Mouse (Mus musculus): ENCODE results near the gene Dazap2.

The Dazap2 gene

DNA sequence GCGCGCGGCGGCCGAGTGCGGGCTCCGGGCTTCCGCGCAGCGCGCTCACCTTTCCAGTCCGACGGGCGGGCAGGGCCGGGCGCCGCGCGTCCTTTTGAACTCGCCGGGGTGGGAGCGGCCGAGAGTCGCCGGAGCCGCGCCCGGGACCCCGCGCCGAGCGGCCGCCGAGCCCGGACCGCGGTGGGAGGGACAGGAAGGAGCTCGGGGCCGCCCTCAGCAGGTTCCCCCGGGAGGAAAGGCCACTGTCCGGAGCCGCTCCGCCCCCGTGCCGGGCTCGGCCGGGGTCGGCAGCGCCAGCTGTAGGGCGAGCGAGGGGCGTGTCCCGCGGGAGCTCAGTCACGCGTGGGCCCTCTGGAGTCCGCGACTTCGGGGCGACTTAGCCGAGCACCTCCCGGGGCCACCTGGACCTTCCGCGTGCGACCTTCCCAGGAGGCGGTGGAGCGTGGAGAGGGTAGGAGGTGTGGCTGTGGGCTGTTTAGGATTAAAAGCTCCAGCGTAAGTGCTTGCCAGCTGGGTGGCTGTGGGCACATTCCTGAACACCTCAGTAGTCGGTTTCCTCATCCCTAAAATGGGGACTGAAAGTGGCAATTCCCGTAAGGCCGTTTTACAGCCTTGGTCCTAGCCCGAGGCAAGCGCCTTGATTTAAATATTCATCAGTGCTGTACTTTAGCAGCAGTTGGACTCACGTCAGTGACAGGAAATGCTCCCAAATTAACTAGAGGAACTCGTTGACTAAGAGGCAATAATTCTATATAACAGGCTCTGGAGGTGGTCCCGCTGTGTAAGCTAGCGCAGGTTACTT is 21.8 kb downstream of the Dazap2 start, which contains the start of gene Smagp:
TSS of gene Smagp (minus strand) at position 241 of the 802 bp plus-strand sequence.
- DNase-seq (ENCODE audit: low read depth, low spot score) = no peak

DNA sequence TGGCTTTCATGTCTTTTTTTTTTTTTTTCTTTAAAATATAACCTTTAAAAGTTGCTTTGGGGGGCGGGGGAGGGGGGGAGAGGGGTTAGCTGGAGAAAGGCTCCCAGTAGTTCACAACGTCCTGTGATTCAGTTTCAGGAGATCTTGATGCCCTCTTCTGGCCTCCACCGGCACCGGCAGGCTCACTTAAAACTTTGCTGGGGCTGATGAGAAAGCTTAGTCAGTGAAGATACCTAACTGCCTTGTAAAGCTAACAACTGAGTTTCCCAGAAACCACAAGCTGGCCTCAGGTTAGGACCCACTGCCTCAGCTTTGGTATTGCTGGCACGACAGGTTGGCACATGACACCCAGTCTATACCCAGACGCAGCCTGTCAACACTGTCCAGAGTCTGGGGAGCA is 22.5 kb downstream of the Dazap2 start:
- no peak for DNase-seq (ENCODE audit: low read depth, low spot score)

DNA sequence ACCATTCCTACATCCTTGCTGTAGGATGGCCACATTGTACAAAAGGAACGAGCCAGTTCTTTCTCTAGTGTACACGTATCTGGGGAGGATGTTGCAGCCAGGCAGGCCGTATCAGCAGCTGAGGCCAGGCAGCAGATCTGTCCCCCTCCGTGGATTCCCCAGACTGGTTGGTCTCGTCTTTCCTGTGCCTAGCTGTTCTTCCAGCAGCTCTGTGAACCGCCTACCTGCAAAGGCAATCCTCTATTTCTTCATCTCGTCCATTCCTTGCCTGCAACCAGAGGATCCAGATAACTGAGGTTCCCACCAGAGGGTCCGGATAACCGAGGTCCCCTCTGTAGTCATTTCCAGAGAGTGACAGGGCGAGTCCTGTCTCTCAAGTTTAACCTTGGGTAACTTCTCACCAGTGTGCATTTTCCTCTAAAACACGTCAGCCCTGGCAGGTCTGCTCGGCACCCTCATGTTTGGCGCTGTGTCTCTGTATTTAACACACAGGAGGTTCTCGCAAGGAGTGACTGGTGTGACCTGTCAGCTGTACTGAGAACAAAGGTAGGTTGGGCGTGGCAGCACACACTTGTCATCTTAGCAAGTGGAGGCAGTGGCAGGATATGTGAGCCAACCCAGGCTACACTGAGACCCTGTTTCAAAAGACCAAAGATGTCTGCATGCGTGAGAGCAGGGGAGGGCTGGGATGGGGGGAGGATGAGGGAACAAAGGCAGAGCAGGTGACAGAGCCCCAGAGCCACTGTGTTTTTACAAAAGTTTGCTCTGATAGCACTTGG is 25.0 kb downstream of the Dazap2 start:
- no peak for DNase-seq (ENCODE audit: low read depth, low spot score)

DNA sequence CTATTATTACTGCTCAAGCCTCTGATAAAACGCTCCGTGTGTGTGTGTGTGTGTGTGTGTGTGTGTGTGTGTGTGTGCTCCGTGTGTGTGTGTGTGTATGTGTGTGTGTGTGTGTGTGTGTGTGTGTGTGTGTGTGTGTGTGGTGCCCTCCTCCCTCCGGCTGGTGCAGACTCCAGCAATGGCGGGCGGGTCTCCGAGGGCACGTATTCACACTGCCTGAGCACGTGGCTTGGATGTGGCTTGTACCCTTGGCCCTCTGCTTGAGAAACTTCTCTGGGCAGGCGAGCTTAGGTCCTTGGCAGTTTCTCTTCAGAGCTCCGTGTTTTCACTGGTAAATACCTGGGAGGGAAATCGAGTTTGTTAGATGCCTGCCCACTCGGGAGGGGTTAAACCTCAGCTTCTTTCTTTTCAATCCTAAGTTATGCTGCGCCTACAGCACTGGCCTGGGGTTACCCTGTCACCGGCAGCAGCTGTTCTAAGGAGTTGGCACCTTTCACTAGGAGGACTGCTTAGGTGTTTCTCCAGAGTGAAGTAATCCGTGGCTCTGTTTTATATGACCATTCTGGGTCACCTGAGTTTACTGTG is 26.2 kb downstream of the Dazap2 start:
- no peak for DNase-seq (ENCODE audit: low read depth, low spot score)

DNA sequence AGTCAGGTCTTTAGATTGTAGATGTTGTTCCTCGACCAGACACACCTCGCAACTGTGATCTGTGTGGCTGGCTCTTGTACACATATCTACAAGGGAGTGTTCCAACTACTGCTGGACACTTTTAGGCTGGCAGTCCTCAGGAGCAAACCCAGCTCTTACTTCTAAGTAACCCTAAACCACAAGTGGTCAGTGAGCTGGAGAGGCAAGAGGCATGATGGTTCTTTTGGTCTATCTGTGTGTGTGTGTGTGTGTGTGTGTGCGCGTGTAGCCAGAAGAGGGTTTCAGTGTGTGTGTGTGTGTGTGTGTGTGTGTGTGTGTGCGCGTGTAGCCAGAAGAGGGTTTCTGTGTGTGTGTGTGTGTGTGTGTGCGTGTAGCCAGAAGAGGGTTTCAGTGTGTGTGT is 27.3 kb downstream of the Dazap2 start:
- peak; percentile 42 for DNase-seq (ENCODE audit: low read depth, low spot score)

DNA sequence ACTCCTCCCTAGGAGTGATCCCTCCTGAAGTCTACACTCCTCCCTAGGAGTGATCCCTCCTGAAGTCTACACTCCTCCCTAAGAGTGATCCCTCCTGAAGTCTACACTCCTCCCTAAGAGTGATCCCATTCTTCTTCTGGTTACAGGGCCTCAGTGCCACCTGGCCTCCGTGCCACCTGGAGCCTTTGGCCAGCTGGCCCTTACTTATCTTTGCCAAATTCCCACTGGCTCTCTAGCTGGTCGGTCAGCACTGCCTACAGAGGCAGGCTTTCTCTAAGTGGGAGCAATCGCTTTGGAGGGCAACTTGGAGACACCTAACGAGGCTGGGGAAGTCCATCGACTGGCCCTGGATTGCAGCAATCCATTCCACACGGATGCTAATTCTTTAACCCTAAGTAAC is 31.0 kb downstream of the Dazap2 start:
- no peak for DNase-seq (ENCODE audit: low read depth, low spot score)

DNA sequence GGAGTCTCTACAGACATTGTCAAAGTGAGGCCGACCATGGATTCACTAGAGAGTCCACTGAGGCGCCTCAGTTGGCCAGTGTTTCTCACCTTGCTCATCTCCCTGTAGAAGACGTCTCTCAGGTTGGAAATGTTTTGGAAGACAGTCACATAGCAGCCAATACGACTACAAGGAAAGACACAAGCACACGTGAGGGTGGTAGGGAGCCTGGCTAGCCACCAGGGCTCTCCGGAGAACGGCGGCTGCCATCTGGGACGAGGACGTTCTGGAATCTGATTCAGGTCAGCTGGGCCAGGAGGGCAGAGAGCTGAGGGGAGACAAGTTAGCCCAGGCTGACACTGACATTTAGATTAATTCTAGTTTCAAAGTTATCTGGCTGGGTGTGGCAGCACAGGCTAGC is 35.0 kb downstream of the Dazap2 start:
- DNase-seq (ENCODE audit: low read depth, low spot score) = no peak

DNA sequence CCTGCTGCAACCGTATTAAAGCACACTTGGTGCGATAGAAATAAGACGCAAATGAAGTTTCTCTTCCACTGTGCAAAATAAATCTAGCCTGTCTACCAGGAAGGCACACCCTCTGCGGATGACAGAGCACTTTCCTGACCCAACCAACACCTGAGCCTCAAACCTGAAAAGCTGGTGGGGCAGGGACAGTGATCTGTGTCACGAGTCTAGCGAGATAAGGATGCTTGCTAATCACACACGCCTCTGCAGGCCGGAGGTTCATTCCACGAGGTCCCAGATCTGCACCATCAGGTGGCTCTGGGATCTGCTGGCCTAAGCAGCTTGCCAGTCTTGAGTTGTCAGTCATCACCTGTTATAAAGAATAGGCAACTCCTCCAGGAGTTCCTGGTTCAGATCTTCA is 36.5 kb downstream of the Dazap2 start:
- no peak for DNase-seq (ENCODE audit: low read depth, low spot score)

DNA sequence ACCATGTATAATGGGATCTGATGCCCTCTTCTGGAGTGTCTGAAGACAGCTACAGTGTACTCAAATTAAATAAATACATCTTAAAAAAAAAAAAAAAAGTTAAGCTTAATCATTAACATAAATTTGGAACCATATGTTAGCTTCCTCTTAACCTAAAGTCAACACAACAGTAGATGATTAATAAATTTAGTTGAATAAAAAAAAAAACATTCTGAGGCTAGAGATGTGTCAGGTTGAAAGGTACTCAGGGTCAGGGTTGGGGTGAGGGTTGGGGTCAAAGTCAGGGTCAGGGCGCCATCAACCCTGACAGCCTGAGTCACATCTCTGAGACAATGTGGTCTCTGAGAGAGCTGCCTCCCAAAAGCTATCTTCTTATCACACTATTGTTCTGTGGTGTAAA is 39.1 kb downstream of the Dazap2 start:
- no peak for DNase-seq (ENCODE audit: low read depth, low spot score)

DNA sequence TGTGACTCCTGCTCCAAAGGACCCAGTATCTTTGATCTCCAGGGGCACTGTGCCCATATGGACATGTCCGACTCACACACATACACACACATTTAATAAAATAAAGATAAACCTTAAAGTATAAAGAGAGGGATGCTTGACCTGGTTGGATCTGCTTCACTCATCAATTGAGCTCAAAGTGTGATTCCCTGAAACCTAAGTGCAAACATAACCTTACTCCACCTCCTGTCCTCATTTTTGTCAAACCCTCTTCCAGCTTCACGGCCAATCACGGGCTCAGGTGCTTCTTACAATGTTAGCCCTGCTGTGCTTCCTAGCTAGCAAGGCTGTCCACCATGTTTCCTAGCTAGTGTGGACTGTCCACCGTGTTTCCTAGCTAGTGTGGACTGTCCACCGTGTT is 40.1 kb downstream of the Dazap2 start:
- no peak for DNase-seq (ENCODE audit: low read depth, low spot score)

DNA sequence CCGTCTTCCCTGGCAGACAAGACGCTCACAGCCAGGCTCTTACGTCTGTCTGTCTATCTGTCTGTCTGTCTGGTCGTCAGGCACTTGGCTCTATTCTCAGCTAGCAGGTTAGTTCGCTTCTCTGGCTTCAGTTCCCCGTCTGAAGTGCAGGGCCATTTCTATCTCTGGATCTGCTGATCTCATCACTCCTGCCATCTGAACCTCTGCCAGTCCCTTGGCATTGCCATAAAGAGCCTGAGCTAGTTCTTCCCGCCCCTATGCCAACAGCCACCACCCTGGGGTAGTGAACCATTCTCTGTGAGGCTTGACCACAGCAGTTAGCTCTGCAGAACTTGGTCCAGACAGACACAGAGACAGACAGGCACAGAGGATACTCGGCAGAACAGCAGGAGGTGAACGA is 45.2 kb downstream of the Dazap2 start:
- DNase-seq (ENCODE audit: low read depth, low spot score) = peak; percentile 83

DNA sequence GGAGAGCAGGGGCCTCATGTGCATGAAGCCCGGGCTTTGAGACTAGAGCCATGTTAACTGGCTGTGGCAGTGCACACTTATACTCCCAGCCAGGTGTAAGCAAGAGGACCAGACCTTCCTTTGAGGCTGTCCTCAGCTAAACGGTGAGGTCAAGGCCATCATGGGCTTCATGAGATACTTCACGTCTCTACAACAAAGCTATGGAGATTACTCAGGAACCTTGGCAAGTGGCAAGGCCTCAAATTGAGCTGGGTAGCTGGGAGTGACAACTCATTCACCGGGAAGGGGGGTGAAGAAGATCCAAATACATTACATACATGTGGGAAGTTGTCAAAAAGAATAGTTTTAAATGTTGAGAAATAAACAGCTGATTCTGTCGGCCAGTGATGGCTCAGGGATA is 45.7 kb downstream of the Dazap2 start:
- no peak for DNase-seq (ENCODE audit: low read depth, low spot score)

DNA sequence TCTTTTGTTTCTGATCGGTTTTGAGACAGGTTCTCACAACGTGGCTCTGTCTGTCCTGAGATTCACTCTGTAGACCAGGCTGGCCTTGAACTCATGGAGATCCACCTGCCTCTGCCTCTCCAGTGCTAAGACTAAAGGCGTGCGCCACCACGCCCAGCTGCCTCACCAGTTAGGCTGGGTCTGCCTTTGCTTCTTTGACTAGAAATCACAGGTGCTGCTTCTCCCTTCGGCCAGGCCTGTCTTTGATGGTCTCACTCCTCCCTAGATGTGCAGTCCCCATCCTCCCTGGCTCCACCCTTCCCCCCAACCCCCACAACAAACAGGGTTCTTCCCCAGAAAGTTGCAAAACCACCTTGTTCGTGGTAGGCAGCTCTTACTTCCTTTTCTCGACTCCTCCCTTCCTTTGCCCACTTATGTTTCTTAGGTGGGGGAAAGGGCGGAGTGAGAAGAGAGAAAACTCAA is 49.7 kb downstream of the Dazap2 start:
- no peak for DNase-seq (ENCODE audit: low read depth, low spot score)

DNA sequence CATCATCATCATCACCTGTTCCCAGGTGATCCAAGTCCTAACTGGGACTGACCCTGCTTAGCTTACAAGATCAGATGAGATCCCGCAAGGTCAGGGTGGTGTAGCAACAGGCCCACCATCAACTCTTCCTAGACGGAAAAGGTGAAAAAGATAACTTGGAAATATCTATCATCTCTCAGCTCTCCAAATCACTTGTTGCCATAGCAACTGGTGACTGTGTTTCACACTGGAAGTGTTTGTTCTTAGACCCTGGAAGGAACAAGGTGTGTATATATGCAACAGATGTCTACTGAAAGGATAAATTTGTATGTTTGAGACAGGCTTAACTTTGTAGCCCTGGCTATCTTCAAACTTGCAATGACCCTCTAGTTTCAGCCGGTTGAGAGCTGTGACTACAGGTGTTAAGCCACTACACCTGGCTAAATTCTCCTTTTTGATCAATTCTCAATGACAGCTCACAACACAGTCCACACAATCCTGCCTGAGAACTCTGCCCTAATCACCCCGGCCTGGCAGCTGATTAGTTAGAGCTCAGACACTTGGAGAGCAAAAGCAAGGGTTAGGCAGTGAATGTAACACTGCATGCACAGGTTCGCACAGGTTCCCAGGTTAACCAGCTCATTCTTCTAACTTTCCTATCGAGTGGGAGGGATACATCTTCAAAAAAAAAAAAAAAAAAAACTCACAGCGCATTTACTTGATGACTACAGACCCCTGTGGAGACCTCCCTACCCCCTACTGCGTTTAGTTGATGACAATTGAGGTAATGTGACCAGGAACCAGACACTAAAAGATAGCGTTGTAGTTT is 50.5 kb downstream of the Dazap2 start:
- DNase-seq (ENCODE audit: low read depth, low spot score) = no peak

DNA sequence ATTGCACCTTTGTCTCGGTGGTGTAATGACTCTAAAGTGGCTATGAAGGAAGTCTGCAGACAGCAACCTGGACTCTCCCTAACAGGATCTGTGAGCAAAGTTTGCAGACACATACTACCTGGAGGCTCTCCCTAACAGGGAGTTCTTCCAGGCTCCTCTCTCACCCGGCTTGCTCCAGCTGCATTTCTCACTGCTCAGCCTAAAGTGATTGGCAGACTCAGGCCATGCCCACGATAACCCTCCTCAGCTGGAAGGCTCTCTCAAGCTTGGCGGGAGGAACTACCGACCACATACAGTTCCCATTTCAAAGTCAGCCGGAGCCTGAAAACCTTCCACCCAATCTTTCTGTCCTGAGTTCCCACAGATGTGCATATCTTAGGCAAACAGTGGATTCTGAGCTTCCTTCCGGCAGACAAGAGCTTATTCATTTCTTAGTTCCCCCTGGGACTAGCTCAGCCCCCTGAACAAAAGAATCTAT is 51.1 kb downstream of the Dazap2 start:
- no peak for DNase-seq (ENCODE audit: low read depth, low spot score)

DNA sequence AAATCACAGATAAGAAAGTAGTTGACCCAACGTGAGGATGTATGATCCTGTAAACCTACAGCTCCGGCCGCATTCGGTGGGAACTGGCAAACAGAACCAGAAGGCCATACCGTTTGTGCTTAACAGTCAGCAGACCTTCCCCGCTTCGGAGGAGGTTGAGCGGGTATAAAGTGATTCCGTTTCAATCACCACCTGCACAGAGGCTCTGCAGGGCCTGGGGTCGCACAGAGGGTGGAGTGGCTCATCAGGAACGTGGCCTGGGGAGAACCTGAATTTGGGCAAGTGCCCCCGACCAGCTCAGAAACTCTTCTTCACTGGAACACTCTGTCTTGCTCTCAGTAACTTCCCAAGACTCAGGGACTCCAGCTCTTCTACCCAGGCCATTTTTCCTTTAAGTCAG is 51.7 kb downstream of the Dazap2 start:
- no peak for DNase-seq (ENCODE audit: low read depth, low spot score)

DNA sequence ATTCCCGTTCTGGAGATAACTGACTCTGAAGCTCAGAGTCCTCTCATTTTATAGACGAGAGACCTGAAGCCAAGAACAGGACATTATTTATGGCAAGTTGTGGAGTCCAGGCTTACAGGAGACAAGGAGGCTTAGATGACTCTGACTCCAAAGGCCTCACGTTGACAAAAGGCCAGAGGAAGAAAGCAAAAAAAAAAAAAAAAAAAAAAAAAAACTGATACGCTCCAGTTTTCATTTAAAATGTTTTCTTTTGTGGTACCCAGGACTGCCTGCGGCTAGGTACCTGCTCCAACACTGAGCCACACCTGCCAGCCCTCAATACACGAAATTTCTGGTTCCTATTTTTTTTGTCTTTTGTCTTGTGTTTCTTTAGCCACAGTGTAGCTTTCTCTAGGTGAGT is 52.3 kb downstream of the Dazap2 start:
- no peak for DNase-seq (ENCODE audit: low read depth, low spot score)

DNA sequence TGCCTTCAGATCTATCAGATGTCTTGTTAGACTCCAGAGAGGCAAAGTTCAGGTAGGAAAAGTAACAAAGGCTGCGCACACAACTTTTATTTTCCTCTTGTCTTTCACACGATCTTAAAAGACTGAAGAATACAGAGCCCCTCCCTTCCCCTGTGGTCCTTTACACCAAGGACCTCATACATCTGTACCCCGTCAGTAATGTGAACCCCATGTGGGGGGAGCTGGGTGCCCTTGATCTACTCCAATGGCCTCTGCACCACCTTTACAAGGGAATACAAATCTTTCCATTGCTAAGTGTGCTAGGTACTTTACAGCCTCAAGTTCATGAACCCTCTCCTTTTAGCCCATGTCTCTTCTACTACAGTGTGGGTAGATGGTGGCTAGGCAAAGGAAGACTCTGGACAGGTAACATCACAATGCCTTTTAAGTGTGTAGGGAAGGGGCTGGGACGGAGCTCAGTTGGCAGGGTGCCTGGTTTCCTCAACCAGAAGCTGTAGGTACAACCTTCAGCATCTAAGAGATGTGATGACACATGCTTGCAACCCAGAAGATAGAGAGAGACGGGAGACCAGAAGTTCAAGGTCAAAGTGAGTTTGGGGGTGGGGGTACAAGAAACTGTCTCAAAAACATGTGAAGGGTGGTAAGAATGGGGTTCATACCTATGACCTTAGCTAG is 52.9 kb downstream of the Dazap2 start:
- DNase-seq (ENCODE audit: low read depth, low spot score) = no peak

DNA sequence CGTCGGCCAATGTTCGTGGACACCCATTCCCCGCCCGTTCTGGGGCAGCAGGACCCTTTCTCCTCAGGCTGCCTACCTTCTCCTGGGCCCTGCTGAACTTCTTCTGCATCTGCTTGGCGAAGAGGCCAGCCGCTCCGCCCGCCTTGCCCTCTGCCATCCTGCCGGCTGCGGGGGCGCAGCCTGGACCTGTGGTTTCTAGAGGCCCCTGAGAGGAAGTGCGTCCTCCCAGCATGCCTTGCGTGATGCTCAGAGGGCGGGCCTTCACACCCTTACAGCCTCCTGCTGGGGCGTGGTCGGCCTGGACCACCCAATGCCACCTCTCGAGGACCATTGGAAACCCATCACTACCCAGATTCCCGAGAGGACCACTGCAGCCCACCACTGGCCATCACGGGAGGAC is 54.2 kb downstream of the Dazap2 start, which contains the start of gene Bin2:
TSS of gene Bin2 (minus strand) at position 217 of the 400 bp plus-strand sequence.
- DNase-seq (ENCODE audit: low read depth, low spot score) = peak; percentile 28

DNA sequence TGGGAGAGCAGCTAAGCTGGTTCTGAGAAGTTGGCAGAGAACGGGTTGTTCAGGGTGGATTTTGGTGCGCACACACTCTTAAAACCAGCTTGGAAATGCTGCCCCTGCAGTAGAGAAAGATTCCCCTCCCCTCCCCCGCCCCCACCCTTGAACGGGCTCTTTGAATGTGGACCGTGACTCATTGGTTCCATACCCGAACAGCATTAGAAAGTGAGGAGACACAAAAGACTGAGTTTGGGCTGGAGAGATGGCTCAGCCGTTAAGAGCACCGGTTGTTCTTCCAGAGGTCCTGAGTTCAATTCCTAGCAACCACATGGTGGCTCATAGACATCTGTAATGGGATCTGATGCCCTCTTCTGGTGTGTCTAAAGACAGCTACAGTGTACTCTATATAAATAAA is 54.9 kb downstream of the Dazap2 start:
- no peak for DNase-seq (ENCODE audit: low read depth, low spot score)
